Mouse (Mus musculus): ENCODE measurements at regions not wholly inside any gene's neighbourhood (a gene's known extent, or its start where the extent isn't known, plus 50 kb on each side); places are given as distances from the start of the nearest gene placed in this dataset.

DNA sequence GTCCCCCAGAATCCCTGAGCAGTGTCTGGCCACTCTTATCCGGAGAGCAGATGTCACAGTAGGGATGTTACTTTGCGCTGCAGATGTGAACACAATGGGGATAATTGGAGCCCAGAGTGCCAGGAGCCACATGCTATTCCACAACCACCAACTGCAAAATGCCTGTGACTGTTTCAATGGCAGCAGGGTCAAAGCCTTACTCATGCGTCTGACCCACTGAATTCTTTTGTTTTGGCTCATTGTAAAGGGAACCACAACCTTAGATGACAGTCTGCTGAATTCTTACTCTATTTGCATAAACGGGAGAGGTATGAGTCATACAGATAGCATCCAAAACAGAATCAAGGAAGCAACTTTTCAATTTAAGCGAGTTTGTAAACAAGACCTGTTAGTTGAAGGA, 276.8 kb upstream of the Pkn2 start:
- ATAC-seq (replicated peaks in 1 of 2; ENCODE audit: insufficient read depth in 1 of 2, low FRiP score in 2 of 2, low TSS enrichment in 1 of 2, low read depth in 1 of 2, poor library complexity in 2 of 2, severe bottlenecking in 2 of 2): no peak; a peak in 1 of 4 replicates

DNA sequence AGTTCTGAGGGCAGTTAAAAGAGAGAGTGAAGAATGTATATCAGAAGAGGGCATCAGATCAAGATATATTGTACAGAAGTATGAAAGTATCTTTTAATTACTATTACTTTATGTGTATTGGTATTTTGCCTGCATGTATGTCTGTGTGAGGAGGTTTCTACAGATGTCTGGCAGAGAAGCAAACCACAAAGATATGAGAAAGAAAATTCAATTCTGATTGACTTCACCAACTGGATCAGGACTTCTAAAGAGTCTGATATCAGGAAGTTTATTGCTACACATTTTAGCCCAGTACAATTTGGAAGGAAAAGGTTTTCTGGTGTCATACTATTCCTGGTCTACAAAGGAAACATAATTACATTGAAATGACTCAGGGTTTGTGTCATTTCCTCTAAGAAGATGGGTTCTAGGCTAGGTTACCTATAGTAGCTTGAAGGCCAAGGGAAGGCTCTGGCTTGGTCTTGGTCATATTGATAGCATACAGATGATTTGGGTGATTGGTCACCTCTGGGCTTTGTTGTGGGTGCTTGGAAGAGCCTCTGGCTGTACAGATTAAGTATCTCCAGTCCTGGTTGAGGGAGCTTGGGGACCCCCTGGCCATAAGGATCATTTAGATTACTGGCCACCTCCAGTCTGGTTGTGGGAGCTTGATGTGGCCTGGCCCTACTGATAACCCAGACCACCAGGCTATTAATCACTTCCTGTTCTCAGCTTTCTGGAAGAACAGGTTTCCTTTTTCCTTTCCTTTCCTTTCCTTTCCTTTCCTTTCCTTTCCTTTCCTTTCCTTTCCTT, 275.1 kb upstream of the Pkn2 start:
- 0 out of 4 replicates have a peak, but pooled peaks of 1 of the 2 experiments have one; percentile 56 for ATAC-seq (replicated peaks in 1 of 2; ENCODE audit: insufficient read depth in 1 of 2, low FRiP score in 2 of 2, low TSS enrichment in 1 of 2, low read depth in 1 of 2, poor library complexity in 2 of 2, severe bottlenecking in 2 of 2)

DNA sequence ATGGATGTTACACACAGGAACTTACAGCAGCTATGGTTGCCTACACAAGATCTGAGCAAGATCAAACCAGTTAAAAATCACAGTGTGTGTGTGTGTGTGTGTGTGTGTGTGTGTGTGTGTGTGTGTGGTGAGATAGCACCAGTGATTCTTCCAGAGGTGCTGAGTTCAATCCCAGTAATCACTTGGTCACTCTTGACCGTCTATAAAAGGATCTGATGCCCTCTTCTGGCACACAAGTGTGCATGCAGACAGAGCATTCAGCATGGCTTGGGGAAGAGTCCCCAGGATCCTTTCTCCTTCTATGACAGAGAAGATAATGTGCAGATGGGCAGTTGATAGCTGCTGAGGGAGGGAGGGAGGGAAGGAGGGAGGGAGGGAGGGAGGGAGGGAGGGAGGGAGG, 274.4 kb upstream of the Pkn2 start:
- no peak for ATAC-seq (replicated peaks in 1 of 2; ENCODE audit: insufficient read depth in 1 of 2, low FRiP score in 2 of 2, low TSS enrichment in 1 of 2, low read depth in 1 of 2, poor library complexity in 2 of 2, severe bottlenecking in 2 of 2)

DNA sequence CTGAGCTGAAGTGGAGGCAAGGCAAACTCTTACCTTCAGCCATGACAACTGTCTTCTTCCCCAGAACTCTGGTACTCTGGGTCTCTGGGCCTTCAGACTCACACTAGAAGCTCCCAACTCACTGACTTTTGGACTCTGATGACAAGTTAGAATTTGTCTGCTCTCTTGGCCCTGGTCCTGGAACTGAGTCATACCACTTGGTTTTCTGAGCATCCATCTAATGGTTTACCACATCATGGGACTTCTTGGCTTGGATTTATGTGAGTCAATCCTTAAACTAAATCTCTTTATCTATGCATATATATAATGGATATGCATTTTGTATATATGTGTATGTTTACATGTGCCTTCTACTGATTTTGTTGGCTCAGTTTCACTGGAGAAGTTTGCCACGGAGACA, 273.8 kb upstream of the Pkn2 start:
- ATAC-seq (replicated peaks in 1 of 2; ENCODE audit: insufficient read depth in 1 of 2, low FRiP score in 2 of 2, low TSS enrichment in 1 of 2, low read depth in 1 of 2, poor library complexity in 2 of 2, severe bottlenecking in 2 of 2): no peak

DNA sequence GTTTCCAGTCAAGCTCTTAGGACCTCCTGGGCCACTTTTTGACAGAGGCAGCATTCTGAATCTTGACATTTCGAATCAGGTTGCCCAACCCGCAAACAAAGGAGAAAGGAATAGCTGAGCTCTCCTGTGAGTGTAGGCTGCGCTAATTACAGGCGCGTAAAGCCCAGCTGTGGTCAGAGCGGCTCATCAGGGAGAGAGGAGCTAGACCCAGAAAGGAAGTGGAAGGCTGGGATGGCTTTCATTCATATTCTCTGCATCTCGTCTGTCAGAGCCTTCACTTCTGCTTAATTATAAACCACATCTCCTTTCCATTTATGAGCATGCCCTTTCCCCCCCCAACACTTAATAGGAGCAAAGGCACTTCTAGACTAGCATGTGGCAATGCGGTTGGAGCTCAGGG, 265.7 kb upstream of the Pkn2 start:
- peak; percentile 93 to 95 for ATAC-seq (replicated peaks in 1 of 2; ENCODE audit: insufficient read depth in 1 of 2, low FRiP score in 2 of 2, low TSS enrichment in 1 of 2, low read depth in 1 of 2, poor library complexity in 2 of 2, severe bottlenecking in 2 of 2)

DNA sequence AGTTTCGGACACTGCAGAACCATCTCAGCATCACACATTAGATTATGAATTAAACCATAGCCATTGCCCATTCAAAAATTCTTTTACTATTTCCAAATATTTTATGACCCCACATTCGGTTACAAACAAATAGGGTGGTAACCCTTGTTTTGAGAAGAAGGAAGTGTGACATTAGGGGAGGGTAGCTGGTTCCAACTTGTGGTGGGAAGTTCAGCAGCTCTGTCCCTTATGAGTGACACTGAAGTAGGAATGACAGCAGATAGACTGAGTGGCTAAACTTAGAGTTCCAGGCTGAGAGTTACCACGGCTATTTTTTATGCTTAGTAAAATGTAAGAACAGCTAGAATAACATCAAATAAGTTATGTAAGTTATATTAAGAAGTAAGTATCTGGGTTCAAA, 257.1 kb upstream of the Pkn2 start:
- ATAC-seq (replicated peaks in 1 of 2; ENCODE audit: insufficient read depth in 1 of 2, low FRiP score in 2 of 2, low TSS enrichment in 1 of 2, low read depth in 1 of 2, poor library complexity in 2 of 2, severe bottlenecking in 2 of 2): no peak

DNA sequence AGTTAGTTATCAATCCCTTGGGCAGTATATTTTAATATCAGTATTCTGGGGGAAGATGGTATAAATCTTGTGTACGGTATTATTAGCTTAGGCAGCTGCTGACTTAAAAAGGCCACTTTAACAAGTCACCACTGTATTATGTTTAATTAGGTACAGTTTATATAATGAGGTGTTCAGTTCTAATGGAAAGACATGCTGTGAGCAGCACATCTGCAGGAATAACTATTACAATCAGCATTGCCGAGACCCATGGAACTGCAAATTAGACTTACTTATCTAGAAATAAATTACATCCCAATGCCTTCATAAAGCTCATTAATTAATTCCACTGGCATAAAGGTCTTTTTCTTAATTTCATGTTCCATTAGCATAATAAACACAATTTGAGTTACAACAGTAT, 252.7 kb upstream of the Pkn2 start:
- no peak for ATAC-seq (replicated peaks in 1 of 2; ENCODE audit: insufficient read depth in 1 of 2, low FRiP score in 2 of 2, low TSS enrichment in 1 of 2, low read depth in 1 of 2, poor library complexity in 2 of 2, severe bottlenecking in 2 of 2)

DNA sequence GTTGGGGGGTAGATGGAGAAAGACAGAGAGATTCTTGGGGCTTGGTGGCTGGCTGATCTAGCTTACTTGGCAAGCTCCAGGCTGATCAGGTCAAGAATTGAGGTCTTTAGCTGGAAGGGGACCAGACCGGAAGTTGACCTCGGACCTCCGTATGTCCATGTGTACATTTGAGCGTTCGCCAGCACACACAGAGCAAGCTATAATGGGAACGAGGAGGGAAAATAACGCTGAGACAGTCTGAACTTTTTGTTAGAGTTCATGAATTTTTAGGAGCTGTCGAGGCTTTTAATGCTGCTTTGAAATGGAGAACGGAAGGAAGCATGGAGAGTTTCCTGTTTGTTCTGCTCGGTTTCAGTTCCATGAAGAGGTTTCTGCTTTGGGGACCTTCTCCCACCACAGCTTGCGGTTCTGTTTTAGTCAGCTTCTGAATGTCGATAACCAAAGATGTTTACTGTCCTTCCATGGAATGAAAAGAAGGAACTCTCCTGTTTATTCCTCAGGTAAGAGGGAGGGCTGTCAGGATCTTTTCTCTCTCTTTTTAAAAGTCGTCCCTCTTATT, 226.0 kb upstream of the Pkn2 start:
- no peak for ATAC-seq (replicated peaks in 1 of 2; ENCODE audit: insufficient read depth in 1 of 2, low FRiP score in 2 of 2, low TSS enrichment in 1 of 2, low read depth in 1 of 2, poor library complexity in 2 of 2, severe bottlenecking in 2 of 2)

DNA sequence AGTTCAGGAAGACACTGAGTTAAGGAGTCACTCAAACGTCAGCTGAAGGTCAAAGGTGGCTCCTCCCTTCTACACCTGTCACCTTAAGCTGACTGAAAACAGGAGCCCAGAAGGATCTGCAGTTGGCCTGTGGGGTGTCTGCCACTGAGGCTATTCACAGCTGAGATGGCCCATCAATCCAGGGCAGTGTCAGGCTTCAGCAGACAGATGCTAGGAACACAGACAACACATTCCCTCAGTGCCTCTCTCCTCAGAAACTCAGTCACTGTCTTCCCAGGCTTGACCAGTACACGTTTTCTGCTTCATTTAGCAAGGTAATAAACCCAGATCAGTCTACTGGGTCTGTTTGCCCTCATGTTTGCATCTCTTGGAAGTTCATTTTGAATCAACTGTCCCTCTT, 222.9 kb upstream of the Pkn2 start:
- ATAC-seq (replicated peaks in 1 of 2; ENCODE audit: insufficient read depth in 1 of 2, low FRiP score in 2 of 2, low TSS enrichment in 1 of 2, low read depth in 1 of 2, poor library complexity in 2 of 2, severe bottlenecking in 2 of 2): no peak

DNA sequence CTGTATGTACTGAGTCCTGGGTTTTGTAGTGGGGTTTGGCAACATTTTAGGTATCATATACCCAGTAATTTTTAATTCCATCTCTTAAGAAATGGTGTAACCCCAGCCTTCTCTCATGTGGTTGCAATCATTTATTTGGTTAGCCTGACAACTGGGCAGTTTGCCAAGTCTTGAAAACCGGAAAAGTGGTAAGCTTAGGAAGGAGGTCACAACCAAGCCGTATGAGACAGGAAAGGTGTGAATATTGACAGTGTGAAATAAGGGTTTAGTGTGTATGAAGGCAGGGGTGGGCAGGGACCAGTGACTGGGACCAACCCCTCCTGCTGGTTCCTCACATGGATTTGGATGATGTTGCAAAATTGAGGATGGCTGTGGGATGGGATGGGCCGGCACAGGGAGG, 221.5 kb upstream of the Pkn2 start:
- peak; percentile 86 to 88 for ATAC-seq (replicated peaks in 1 of 2; ENCODE audit: insufficient read depth in 1 of 2, low FRiP score in 2 of 2, low TSS enrichment in 1 of 2, low read depth in 1 of 2, poor library complexity in 2 of 2, severe bottlenecking in 2 of 2)

DNA sequence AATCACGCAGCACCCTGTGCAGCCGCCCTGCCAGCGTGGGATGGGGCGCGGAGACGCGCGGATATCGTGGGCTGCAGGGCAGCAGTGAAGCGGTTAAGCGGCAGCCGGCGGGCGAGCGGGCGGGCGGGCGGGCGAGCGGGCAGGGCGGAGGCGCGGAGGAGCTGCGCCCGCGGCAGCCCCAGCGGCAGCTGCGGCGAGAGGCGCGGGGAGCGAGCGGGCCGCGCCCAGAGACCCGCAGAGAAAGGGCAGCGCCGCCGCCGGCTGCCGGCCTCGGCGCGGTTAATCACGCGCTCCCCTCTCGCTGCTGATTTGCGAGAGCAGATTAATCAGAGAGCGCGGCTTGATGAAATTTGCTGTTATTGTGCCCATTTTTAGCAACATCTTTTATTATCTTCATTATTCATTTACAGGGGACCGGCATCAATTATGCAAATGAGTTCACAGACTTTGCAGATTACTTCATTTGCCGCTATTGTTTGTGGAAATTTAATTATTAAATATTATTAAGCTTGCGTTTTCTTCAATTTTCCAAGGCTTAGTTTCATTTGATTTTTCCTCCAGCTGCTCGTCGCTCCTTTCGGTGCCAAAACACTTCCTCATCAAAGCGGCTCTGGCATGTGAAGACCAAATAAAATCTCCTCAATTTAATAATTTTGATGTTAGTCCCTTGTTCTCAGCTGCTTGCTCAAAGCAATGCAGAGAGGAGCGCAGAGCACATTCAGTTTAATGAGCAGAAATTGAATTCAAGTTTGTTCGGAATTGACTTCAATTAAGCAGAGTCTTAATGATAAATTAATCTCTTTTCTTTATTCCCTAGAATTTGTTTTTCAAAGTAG, 219.2 kb upstream of the Pkn2 start:
- ATAC-seq (replicated peaks in 1 of 2; ENCODE audit: insufficient read depth in 1 of 2, low FRiP score in 2 of 2, low TSS enrichment in 1 of 2, low read depth in 1 of 2, poor library complexity in 2 of 2, severe bottlenecking in 2 of 2): no peak

DNA sequence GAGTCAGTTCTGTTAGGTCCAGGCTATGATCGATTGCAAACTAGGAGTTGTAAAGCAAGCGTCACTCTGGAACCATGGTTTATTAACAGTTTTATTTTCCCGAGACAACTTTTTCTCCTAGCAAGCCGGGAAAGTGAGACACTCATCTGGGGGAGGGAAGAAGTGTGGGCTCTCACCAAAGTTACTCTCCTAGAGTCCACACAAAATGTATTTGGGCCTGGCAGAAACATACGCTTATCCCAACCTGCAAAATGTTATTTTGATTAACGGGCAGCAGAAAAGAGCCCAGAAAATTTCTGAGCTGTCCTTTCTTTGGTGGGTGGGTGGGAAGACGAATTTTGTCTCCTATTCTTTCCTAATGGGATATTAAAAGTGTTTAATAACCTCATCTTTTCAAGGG, 218.4 kb upstream of the Pkn2 start:
- ATAC-seq (replicated peaks in 1 of 2; ENCODE audit: insufficient read depth in 1 of 2, low FRiP score in 2 of 2, low TSS enrichment in 1 of 2, low read depth in 1 of 2, poor library complexity in 2 of 2, severe bottlenecking in 2 of 2): no peak

DNA sequence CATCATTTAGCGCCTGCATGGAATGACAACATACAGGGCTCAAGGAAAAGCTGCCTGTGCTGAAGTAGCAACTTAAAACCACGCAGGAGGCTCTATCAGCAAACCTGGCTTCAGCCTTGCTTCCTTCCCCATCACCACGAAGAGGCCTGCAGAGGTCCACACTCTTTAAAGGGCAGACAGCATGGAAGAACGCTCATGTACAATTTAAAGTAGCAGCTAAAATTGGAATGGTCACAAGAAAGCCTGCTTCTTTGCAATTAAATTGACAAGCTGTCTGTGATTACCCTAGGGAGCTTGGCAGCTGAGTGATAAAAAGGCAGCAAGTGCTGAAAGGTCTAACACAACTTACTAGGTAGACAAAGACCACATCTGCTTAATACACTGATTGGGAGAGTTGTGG, 210.4 kb upstream of the Pkn2 start:
- peak; percentile 40 to 55; a peak in 1 of 4 replicates for ATAC-seq (replicated peaks in 1 of 2; ENCODE audit: insufficient read depth in 1 of 2, low FRiP score in 2 of 2, low TSS enrichment in 1 of 2, low read depth in 1 of 2, poor library complexity in 2 of 2, severe bottlenecking in 2 of 2)

DNA sequence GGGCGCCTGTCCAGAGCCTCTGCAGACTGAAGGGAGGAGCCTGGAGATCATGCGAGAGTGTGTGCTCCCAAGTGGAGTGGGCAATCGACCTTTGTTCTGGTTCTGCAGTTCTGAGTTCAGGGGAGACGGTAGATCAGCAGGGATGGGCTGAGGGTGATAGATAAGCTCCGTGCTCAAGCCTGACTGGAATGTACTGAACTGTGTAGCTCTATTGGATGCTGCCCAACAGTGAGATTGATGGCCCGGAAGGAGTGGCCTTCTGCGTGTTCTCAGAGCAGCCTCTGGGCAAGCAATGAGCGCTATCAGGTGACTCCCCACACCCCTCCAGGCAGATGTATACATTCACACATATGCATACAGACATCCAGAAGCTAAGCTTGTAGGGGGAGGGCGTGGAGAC, 209.1 kb upstream of the Pkn2 start:
- peak; percentile 15 to 73; a peak in 2 of 4 replicates for ATAC-seq (replicated peaks in 1 of 2; ENCODE audit: insufficient read depth in 1 of 2, low FRiP score in 2 of 2, low TSS enrichment in 1 of 2, low read depth in 1 of 2, poor library complexity in 2 of 2, severe bottlenecking in 2 of 2)

DNA sequence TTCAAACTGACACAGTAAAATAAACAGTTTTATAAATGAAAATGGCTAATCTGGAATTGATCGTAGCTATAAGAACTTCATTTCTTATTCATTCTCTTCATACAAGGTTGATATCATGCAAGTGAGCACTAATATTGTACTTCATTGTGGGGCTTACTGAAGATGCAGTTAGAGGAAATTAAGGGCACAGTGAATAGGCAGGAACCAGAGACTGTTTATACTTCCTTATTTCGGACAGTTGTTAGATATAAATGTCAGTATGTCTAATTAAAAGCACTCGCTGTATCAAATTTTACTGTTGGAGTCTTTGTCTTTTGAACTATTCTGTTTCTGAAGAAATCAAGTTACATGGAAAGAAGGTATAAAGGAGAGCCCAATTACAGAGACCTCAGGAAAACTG, 208.5 kb upstream of the Pkn2 start:
- ATAC-seq (replicated peaks in 1 of 2; ENCODE audit: insufficient read depth in 1 of 2, low FRiP score in 2 of 2, low TSS enrichment in 1 of 2, low read depth in 1 of 2, poor library complexity in 2 of 2, severe bottlenecking in 2 of 2): peak in 1 of 2 experiments; percentile 62; a peak in 1 of 4 replicates

DNA sequence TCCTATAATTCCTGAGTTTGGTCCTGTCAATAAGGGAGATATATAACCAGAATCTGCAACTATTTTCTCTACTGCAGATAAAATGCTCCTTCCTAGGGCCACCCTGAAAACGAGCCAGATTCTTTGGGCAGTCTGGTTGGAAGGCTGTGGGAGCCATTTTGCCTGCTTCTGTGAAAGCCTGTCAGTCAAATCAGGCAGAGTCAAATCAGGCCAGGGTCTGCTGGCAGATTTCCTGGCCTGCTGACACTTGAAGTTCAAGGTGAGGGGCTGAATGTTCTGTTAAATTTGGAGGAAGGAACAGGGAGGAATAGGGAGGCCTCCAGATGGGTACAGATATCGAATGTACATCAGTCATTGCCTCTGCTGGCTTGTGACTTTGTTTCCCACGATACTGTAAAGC, 206.0 kb upstream of the Pkn2 start:
- no peak for ATAC-seq (replicated peaks in 1 of 2; ENCODE audit: insufficient read depth in 1 of 2, low FRiP score in 2 of 2, low TSS enrichment in 1 of 2, low read depth in 1 of 2, poor library complexity in 2 of 2, severe bottlenecking in 2 of 2)

DNA sequence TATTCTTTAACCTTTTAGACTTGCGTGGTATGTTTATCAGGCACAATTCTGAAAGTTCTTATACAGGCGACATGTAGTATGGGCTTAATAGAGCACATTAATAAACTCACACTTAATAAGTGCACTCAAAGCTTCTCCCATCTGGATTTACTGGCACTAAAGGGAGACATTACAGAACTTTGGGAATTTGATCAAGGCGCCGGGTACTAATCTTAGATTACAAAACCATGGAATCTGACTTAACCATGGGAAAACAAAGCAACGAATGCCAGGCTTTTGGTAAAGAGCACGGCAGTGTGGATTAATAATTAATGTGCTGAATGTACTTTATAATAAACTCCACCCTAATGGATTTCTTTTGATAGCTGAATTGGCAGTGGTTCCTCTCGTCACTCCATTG, 196.5 kb upstream of the Pkn2 start:
- no peak for ATAC-seq (replicated peaks in 1 of 2; ENCODE audit: insufficient read depth in 1 of 2, low FRiP score in 2 of 2, low TSS enrichment in 1 of 2, low read depth in 1 of 2, poor library complexity in 2 of 2, severe bottlenecking in 2 of 2)

DNA sequence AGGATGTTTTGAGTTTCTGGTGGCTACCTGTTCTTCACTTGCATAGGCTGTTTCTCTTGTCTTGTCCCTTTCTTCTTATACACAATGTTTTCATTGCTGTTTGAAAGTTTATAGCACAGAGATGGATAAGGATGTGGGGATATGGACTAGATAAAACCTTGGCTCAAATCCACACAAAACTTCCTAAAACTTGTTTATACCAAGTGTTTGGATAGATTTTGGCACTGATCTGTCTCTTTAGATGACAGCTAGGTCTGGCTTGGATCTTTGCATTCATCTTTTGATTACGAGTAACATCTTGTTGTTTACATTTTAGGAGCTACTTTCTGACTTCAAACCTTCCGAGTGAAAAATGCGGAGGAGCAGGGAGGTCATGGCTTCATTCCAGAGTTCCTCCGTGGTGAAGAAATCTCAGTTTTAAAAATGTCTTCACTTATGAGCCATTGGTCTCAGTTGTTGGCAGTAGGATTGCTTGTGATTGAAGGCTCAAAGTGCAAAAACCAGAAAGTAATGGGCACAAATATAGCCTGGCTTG, 190.1 kb upstream of the Pkn2 start:
- ATAC-seq (replicated peaks in 1 of 2; ENCODE audit: insufficient read depth in 1 of 2, low FRiP score in 2 of 2, low TSS enrichment in 1 of 2, low read depth in 1 of 2, poor library complexity in 2 of 2, severe bottlenecking in 2 of 2): no peak

Measured in hematopoietic stem cell, adult 5-6 weeks (primary cell).